Mouse (Mus musculus): ENCODE measurements around the gene Tmc8. TPM values are rescaled to one million over a fixed set of nuclear protein-coding genes. Genes with fewer than 3 reads are reported as not detected.
"Not testable (repeated sequence)": the region's sequence is repeated elsewhere in the genome, so short reads cannot be mapped to it uniquely, and the experiment has no call there.

Gene Tmc8
- polyA plus RNA-seq, 1 experiment from 2014 or later = 0.92 TPM

- Histone ChIP-seq H3K36me3 (no peaks in the 10 kb centered on the region), H3K9ac (replicated peaks) (no peak overlapping the region), H3K27ac (replicated peaks) (no peak overlapping the region), H3K27me3 (no peaks in the 10 kb centered on the region), H3K9me3 (no peaks in the 10 kb centered on the region), H3K4me2 (replicated peaks) (no peak overlapping the region), H3K4me3 (no peak overlapping the region), H3K4me1 (peaks cover 52% of the 10 kb centered on the region)
- 83% methylated on average over 2 of the region's 2 CpGs for WGBS
- ATAC-seq (ENCODE audit: low FRiP score, low read depth) = no peak
These were observed 47.9 kb downstream of the Tmc8 start for GRCm38 (mm10) chr11:117829671-117830215.

DNA sequence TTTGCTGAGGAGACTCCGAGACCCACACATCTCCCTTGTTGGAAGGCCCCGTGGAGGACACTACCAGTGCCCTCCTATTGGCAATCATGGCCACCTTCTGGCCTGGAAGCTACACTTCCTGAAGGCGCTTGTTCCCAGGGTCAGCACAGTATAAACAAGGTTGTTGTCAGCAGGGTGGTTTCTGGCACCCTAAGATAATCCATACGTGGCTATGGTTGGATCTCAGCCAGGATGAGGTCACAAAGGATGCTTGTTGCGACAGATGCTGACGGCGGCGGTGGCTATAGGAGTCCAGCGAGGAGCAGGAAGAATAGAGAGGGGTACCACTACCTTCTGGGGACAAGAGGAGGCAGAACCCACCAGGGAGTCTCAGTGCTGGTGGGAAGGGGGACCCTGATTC lies 48.5 kb downstream of the Tmc8 start:
- ATAC-seq (ENCODE audit: low FRiP score, low read depth) = no peak
- H3K9me3 ChIP-seq = no peaks in the 10 kb centered on the region
- H3K27me3 ChIP-seq = no peaks in the 10 kb centered on the region

DNA sequence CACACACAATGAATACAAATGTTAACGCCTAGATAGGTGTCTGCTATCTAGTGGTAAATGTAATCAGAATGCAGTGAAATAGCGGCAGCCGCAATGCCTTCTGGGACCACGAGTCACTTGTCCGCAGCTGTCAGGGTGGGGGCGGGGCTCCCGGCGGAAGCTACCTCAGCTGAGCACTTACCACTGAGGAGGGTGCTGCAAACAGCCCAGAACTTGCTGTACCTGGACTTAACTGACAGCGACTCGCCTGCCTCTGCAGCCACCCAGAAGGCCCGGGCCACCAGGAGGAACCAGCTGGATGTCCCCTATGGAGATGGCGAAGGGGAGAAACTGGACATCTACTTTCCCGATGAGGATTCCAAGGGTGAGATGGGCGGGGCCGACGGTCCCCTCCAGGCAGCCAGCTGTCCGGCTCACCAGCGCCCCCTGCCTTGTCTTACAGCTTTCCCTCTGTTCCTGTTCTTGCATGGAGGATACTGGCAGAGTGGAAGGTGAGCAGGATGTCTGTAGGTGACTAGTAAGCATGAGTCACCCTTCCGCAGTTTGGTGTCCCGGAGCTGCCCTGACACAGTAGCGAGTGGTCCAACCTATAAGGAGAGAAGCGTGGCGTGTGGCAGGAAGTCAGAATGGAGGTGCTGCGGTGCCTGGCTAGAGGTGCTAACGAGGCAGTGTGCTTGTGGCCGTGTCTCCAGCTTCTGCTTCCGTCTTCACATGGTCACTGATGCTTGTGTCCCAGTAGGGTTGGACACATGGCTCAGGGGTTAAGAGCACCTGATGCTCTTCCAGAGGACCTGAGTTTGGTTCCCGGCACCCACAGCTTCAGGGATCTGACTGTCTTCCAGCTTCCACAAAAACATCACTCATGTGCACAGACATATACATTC lies 50.5 kb downstream of the Tmc8 start:
- Histone ChIP-seq H3K9ac (replicated peaks) (0 out of 2 replicates have a peak overlapping the region, but pooled peaks have one; percentile 11), H3K27ac (replicated peaks) (peak overlapping the region; percentile 25; the same call in 1 of the 2 replicates), H3K36me3 (no peaks in the 10 kb centered on the region), H3K9me3 (no peaks in the 10 kb centered on the region), H3K4me3 (peak overlapping the region; percentile 39), H3K4me1 (peaks cover 26% of the 10 kb centered on the region), H3K27me3 (no peaks in the 10 kb centered on the region), H3K4me2 (replicated peaks) (peak overlapping the region; percentile 57)
- 18% methylated on average over 28 of the region's 28 CpGs for WGBS
- peak; percentile 83 for ATAC-seq (ENCODE audit: low FRiP score, low read depth)

More for the DNA sequence above, 48.5 kb downstream of the Tmc8 start:
- Histone ChIP-seq H3K4me3 (no peak overlapping the region), H3K4me2 (replicated peaks) (no peak overlapping the region), H3K4me1 (peaks cover 46% of the 10 kb centered on the region), H3K27ac (replicated peaks) (no peak overlapping the region), H3K36me3 (no peaks in the 10 kb centered on the region), H3K9ac (replicated peaks) (no peak overlapping the region)
- WGBS = 84% methylated on average over 9 of the region's 9 CpGs

DNA sequence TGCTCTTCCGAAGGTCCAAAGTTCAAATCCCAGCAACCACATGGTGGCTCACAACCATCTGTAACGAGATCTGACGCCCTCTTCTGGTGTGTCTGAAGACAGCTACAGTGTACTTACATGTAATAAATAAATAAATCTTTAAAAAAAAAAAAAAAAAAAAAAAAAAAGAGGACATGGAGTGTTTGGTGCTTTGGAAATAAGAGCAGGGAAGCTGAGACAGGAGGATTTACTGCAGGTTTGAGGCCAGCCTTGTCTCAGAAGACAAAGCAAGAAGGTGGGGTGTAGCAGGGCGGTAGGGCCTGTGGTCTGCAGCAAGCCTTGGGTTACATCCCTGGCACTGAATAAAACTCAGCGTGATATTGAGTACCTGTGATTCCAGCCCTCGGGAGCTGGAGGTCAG lies 51.6 kb downstream of the Tmc8 start:
- H3K4me2 ChIP-seq (replicated peaks); H3K4me3 ChIP-seq; H3K27me3 ChIP-seq; H3K9ac ChIP-seq (replicated peaks); H3K36me3 ChIP-seq; ATAC-seq (ENCODE audit: low FRiP score, low read depth); H3K27ac ChIP-seq (replicated peaks); H3K9me3 ChIP-seq: not testable (repeated sequence)
- WGBS = 69% methylated on average over 6 of the region's 6 CpGs
- peaks cover 17% of the 10 kb centered on the region for H3K4me1 ChIP-seq

- WGBS = 93% methylated on average over 8 of the region's 8 CpGs
- Histone ChIP-seq H3K27me3 (no peaks in the 10 kb centered on the region), H3K4me1 (peaks cover 12% of the 10 kb centered on the region), H3K27ac (replicated peaks) (no peak overlapping the region), H3K9me3 (no peaks in the 10 kb centered on the region), H3K4me2 (replicated peaks) (no peak overlapping the region), H3K4me3 (no peak overlapping the region), H3K36me3 (no peaks in the 10 kb centered on the region), H3K9ac (replicated peaks) (no peak overlapping the region)
- no peak for ATAC-seq (ENCODE audit: low FRiP score, low read depth)
These were observed 52.2 kb downstream of the Tmc8 start for GRCm38 (mm10) chr11:117834086-117834485.

- Histone ChIP-seq H3K9ac (replicated peaks) (no peak overlapping the region), H3K27ac (replicated peaks) (no peak overlapping the region), H3K27me3 (no peaks in the 10 kb centered on the region), H3K36me3 (no peaks in the 10 kb centered on the region), H3K4me1 (peaks cover 9% of the 10 kb centered on the region), H3K4me3 (0 out of 2 replicates have a peak overlapping the region, but pooled peaks have one; percentile 2), H3K4me2 (replicated peaks) (peak overlapping the region; percentile 32), H3K9me3 (no peaks in the 10 kb centered on the region)
- 34% methylated on average over 13 of the region's 13 CpGs for WGBS
- peak; percentile 38; the same call in 1 of the 2 replicates for ATAC-seq (ENCODE audit: low FRiP score, low read depth)
These were observed 54.4 kb downstream of the Tmc8 start for GRCm38 (mm10) chr11:117836306-117836705.

DNA sequence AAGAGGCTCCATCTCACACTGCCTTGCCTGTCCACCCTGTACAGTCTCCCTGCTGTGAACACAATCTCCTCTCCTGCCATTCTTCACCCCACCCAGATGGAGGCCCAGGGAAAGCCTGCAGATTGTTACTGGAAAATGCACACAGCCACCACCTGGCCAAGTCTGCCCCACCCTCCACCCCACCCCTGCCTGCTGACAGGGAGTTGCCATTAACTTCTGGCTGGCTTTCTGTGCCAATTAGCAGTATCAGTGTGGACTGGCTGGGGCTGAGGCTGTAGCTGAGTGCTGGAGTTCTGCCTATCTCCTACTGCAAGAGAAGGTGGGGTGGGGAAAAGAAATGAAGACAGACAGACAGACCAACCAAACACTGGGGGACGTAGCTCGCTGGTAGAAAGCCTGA lies 56.7 kb downstream of the Tmc8 start:
- ATAC-seq (ENCODE audit: low FRiP score, low read depth) = no peak
- no peaks in the 10 kb centered on the region for H3K27me3 ChIP-seq
- no peak overlapping the region; the same call in 1 of the 2 replicates for H3K27ac ChIP-seq (replicated peaks)
- H3K9ac ChIP-seq (replicated peaks) = no peak overlapping the region
- no peak overlapping the region for H3K4me2 ChIP-seq (replicated peaks)
- no peaks in the 10 kb centered on the region for H3K9me3 ChIP-seq
- H3K4me3 ChIP-seq = no peak overlapping the region
- WGBS = 60% methylated on average over 2 of the region's 2 CpGs
- no peaks in the 10 kb centered on the region for H3K36me3 ChIP-seq
- H3K4me1 ChIP-seq = no peaks in the 10 kb centered on the region; the same call in 1 of the 2 replicates

DNA sequence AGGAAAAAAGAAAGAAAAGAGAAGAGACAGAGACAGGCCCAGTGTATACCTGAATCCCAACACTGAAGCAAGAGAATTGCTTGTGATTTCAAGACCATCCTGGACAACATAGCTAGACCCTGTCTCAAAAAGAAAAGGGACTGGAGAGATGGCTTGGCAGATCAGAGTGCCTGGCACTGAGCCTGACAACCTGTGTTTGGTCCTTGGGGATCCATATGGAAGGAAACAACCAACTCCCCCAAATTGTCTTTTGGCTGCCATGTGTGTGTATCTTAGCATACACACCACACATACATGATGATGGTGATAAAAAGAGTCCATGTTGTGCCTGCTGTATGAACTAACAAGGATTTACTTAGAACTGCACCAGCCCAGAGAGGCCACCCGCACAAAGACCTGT lies 57.1 kb downstream of the Tmc8 start:
- Histone ChIP-seq H3K27me3 (no peaks in the 10 kb centered on the region), H3K4me1 (no peaks in the 10 kb centered on the region; the same call in 1 of the 2 replicates), H3K36me3 (no peaks in the 10 kb centered on the region), H3K4me3 (no peak overlapping the region), H3K9ac (replicated peaks) (no peak overlapping the region), H3K9me3 (no peaks in the 10 kb centered on the region), H3K27ac (replicated peaks) (no peak overlapping the region; the same call in 1 of the 2 replicates), H3K4me2 (replicated peaks) (no peak overlapping the region)
- no peak for ATAC-seq (ENCODE audit: low FRiP score, low read depth)
- WGBS = 92% methylated on average over 1 of the region's 1 CpGs

DNA sequence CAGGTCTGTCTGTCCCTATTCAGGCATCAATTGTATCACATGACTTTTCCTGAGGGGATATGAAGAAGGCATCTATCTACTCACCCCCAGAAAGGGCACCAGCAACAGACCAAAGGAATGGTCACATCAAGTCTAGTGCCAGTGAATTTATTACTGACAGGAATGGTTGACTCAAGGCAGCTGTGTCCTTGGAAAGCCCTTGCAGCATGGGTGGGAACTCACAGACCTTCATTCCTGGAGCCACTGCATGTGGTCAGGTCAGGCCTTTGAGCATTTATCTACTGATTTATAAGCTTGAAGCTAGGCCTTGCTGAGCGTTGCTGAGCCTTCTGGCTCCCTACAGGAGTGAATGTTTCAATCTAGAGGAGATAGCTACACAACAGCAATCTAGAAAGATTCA lies 59.0 kb downstream of the Tmc8 start:
- ATAC-seq (ENCODE audit: low FRiP score, low read depth) = no peak
- H3K4me1 ChIP-seq = no peaks in the 10 kb centered on the region; the same call in 1 of the 2 replicates
- H3K9ac ChIP-seq (replicated peaks) = no peak overlapping the region
- H3K27ac ChIP-seq (replicated peaks) = no peak overlapping the region
- H3K36me3 ChIP-seq = no peaks in the 10 kb centered on the region
- WGBS = 72% methylated on average over 1 of the region's 1 CpGs
- no peaks in the 10 kb centered on the region for H3K27me3 ChIP-seq
- H3K9me3 ChIP-seq = no peaks in the 10 kb centered on the region
- no peak overlapping the region for H3K4me2 ChIP-seq (replicated peaks)
- no peak overlapping the region for H3K4me3 ChIP-seq

Other genes starting within 250 kb of the Tmc8 start
- gene Tnrc6c, start 127.8 kb upstream of the Tmc8 start, polyA plus RNA-seq (2016; fragmentation: Nextera tagmentation; extraction: Ambion mirVana) = 24.3 and 26.4 TPM in 2 replicates
- gene Tmc6, start 122 bp downstream of the Tmc8 start, polyA plus RNA-seq (2016; fragmentation: Nextera tagmentation; extraction: Ambion mirVana) = 6.5 and 6.6 TPM in 2 replicates
- 0.28 TPM in 1 of 2 replicates, not detected in the other for gene 6030468B19Rik, start 15.6 kb downstream of the Tmc8 start, polyA plus RNA-seq (2016; fragmentation: Nextera tagmentation; extraction: Ambion mirVana)
- 0.56 TPM in 1 of 2 replicates, not detected in the other for gene Gm20708, start 27.6 kb downstream of the Tmc8 start, polyA plus RNA-seq (2016; fragmentation: Nextera tagmentation; extraction: Ambion mirVana)
- gene Syngr2, start 27.6 kb downstream of the Tmc8 start, polyA plus RNA-seq (2016; fragmentation: Nextera tagmentation; extraction: Ambion mirVana) = 26.2 and 27.0 TPM in 2 replicates
- 4.4 and 4.7 TPM in 2 replicates for gene Afmid, start 43.8 kb downstream of the Tmc8 start, polyA plus RNA-seq (2016; fragmentation: Nextera tagmentation; extraction: Ambion mirVana)
- gene Tk1, start 44.0 kb downstream of the Tmc8 start, polyA plus RNA-seq (2016; fragmentation: Nextera tagmentation; extraction: Ambion mirVana) = 69.5 and 70.9 TPM in 2 replicates
- 228 and 237 TPM in 2 replicates for gene Birc5, start 67.2 kb downstream of the Tmc8 start, polyA plus RNA-seq (2016; fragmentation: Nextera tagmentation; extraction: Ambion mirVana)
- gene Tmem235, start 78.7 kb downstream of the Tmc8 start, polyA plus RNA-seq (2016; fragmentation: Nextera tagmentation; extraction: Ambion mirVana) = not detected in 2 replicates
- gene Tha1, start 91.4 kb downstream of the Tmc8 start, polyA plus RNA-seq (2016; fragmentation: Nextera tagmentation; extraction: Ambion mirVana) = 3.1 and 3.2 TPM in 2 replicates
- gene Socs3, start 188.0 kb downstream of the Tmc8 start, polyA plus RNA-seq (2016; fragmentation: Nextera tagmentation; extraction: Ambion mirVana) = 10.7 and 13.2 TPM in 2 replicates
- 47.5 and 48.9 TPM in 2 replicates for gene Pgs1, start 204.2 kb downstream of the Tmc8 start, polyA plus RNA-seq (2016; fragmentation: Nextera tagmentation; extraction: Ambion mirVana)

Measured in midbrain, embryonic 12.5 days (tissue).